Mouse (Mus musculus): ENCODE data around the gene Rassf7. TPM values are rescaled to one million over a fixed set of nuclear protein-coding genes. Genes with fewer than 3 reads are reported as not detected.

Gene Rassf7
- total RNA-seq, 2 experiments from 2014 or later: 0.28 TPM; not detected in 1

GRCm38 (mm10) chr7:141218557-141219133, 3.0 kb downstream of the Rassf7 start:
- no peak for TF ChIP-seq CTCF (IDR thresholded peaks at IDR 0.05)
- no peak overlapping the region for H3K4me3 ChIP-seq
- no peak for DNase-seq
- intact Hi-C loops (cut with DNase I): no loop called here
- no peak overlapping the region for H3K27ac ChIP-seq

DNA sequence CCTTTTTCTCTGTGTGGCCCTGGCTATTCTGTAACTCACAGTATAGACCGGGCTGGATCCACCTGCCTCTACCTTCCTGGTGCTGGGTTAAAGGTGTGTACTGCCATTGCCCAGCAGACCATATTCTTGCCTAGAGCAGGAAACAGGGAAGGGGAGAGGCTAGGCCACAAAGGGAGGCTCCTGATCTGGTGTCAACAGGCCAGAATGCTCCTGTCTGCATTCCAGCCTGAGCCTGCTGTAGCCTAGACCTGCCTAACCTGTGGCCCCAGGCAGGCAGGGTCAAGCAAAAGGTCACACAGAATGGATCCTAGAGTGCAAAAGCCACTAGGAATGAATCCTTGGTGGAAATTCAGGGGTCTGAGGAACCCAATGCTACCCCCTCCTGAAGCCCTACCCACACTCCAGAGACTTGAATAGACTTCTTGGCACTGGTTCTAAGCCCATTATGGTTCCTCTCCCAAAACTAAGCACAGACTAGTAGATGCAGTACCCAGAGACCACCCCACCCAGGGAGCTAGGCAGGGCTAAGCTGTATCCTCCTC, 4.0 kb downstream of the Rassf7 start:
- H3K4me3 ChIP-seq: no peak overlapping the region
- no peak for TF ChIP-seq CTCF (IDR thresholded peaks at IDR 0.05)
- no peak for DNase-seq
- H3K27ac ChIP-seq: no peak overlapping the region
- intact Hi-C loops (cut with DNase I): loop anchor here (10.0 kb wide), 1 partner anchor 225 kb away; the partner anchor contains the start of genes Pidd1 and Rplp2

DNA sequence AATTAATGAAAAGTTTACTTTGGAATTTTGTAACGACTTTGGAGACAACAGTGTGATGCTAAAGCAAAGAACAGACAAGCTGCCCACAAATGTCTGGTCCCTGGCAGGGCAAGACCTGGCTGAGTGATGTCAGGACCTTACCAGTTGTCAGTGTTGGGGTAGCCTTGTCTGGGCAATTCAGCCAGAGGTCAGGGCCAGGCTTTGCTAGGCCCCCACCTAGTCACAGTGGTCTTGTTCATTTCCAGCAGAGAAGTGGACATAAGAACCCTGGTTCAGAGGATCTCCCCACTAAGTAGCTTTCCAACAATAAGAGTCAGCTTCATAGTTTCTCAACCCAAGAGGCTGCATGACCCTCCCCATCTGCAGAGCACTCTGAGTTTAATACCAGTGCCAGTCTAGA, 4.7 kb downstream of the Rassf7 start:
- no peak for TF ChIP-seq CTCF (IDR thresholded peaks at IDR 0.05)
- DNase-seq: no peak
- no peak overlapping the region for H3K4me3 ChIP-seq
- no peak overlapping the region for H3K27ac ChIP-seq
- intact Hi-C loops (cut with DNase I): loop anchor here (10.0 kb wide), 1 partner anchor 224 kb away; the partner anchor contains the start of genes Pidd1 and Rplp2

DNA sequence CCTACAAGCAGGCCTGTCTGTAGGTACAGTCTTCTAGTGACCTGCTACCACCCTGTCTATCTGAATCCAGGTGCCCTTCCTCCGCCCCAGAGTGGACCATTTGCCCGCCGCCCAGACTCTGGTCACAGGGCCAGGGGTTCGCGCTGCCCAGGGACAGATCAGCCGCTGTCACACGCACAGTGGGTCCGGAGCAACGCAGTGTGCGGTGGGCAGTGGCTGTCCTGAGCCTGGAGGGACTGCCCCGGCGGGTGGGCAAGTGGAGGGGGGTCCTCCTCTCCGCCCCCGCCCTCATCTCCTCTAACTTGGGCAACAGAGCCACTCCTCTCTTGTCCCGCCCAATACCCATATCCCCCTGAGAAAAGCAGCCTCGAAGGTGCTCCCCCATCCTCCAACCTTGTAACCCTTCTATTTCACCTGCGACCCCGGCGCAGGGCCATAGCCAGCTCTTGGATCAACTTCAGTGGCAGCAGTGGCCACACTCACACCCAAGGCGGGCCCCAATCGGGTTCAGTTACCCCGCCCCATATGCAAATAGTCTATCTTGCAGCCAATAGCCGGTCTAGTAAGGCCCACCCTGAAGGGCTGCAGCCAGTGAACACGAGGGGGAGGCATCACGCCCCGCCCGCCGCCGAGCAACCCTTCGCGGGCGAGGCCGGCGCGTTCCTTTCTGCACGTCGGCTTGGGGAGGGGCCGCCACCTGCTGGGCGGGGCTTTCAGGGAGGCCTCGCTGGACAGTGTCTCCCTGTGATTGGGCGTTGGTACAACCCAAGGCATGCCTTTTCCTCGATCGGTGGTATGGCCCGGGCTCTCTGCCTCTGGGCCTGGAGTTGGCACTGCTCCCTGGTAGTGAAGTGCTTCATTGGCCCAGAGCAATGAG, 5.8 kb downstream of the Rassf7 start:
- intact Hi-C loops (cut with DNase I): loop anchor here (2.0 to 10.0 kb wide), 2 partner anchors 141 to 223 kb away; partner anchors contain the start of genes Pidd1 and Rplp2
- DNase-seq: peak; percentile 97
- H3K27ac ChIP-seq: peak overlapping the region; percentile 55
- H3K4me3 ChIP-seq: peak overlapping the region; percentile 67
- peak; percentile 15; the same call in 1 of the 2 replicates for TF ChIP-seq CTCF (IDR thresholded peaks at IDR 0.05)

DNA sequence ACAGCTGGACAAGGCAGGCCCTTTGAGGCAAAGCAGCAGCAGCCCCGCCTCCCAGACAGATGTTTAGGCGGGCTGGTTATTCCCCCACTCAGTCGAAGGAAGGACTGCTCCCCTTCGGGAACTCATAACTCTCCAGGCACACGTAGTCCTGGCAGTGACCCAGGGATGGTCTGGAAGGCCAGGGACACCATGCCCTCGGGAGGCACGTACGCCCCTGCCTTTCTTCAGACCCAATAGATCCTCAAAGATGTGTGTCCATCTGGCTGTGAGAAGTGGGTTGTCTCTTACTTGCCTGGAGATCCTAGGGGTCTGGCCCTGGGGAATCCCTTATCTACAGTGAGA, 6.4 kb downstream of the Rassf7 start:
- H3K27ac ChIP-seq: peak overlapping the region; percentile 46
- TF ChIP-seq CTCF (IDR thresholded peaks at IDR 0.05): no peak
- intact Hi-C loops (cut with DNase I): loop anchor here (2.0 to 10.0 kb wide), 2 partner anchors 141 to 223 kb away; partner anchors contain the start of genes Pidd1 and Rplp2
- H3K4me3 ChIP-seq: peak overlapping the region; percentile 67
- DNase-seq: no peak

GRCm38 (mm10) chr7:141222696-141223215, 7.1 kb downstream of the Rassf7 start:
- peak overlapping the region; percentile 46; the same call in 1 of the 2 replicates for H3K27ac ChIP-seq
- intact Hi-C loops (cut with DNase I): loop anchor here (2.0 to 10.0 kb wide), 2 partner anchors 140 to 222 kb away; partner anchors contain the start of genes Pidd1 and Rplp2
- no peak for DNase-seq
- H3K4me3 ChIP-seq: no peak overlapping the region; the same call in 1 of the 2 replicates
- TF ChIP-seq CTCF (IDR thresholded peaks at IDR 0.05): no peak

- DNase-seq: no peak
- TF ChIP-seq CTCF (IDR thresholded peaks at IDR 0.05): peak; percentile 22; the same call in 1 of the 2 replicates
- no peak overlapping the region for H3K27ac ChIP-seq
- H3K4me3 ChIP-seq: no peak overlapping the region
- intact Hi-C loops (cut with DNase I): loop anchor here (10.0 kb wide), 1 partner anchor 218 kb away; the partner anchor contains the start of genes Pidd1 and Rplp2
Observed at GRCm38 (mm10) chr7:141226535-141226934, 10.9 kb downstream of the Rassf7 start.

DNA sequence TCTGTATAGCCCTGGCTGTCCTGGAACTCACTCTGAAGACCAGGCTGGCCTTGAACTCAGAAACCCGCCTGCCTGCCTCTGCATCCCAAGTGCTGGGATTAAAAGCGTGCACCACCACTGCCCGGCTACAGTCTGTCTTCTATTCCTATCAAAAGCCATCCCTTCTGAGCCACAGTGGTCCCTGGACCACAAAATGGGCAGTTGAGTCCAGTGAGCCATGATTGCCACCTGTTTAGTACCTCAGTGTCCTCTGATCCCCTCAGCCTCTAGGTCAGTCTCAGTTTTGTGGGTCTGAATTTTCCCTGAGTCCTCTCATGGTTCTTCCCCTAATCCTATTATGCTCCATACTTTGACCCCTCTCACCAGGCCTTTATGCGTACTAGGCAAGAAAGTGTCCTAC, 12.1 kb downstream of the Rassf7 start:
- no peak for TF ChIP-seq CTCF (IDR thresholded peaks at IDR 0.05)
- no peak for DNase-seq
- H3K27ac ChIP-seq: peak overlapping the region; percentile 99
- intact Hi-C loops (cut with DNase I): loop anchor here (10.0 kb wide), 1 partner anchor 217 kb away; the partner anchor contains the start of genes Pidd1 and Rplp2
- H3K4me3 ChIP-seq: peak overlapping the region; percentile 75

DNA sequence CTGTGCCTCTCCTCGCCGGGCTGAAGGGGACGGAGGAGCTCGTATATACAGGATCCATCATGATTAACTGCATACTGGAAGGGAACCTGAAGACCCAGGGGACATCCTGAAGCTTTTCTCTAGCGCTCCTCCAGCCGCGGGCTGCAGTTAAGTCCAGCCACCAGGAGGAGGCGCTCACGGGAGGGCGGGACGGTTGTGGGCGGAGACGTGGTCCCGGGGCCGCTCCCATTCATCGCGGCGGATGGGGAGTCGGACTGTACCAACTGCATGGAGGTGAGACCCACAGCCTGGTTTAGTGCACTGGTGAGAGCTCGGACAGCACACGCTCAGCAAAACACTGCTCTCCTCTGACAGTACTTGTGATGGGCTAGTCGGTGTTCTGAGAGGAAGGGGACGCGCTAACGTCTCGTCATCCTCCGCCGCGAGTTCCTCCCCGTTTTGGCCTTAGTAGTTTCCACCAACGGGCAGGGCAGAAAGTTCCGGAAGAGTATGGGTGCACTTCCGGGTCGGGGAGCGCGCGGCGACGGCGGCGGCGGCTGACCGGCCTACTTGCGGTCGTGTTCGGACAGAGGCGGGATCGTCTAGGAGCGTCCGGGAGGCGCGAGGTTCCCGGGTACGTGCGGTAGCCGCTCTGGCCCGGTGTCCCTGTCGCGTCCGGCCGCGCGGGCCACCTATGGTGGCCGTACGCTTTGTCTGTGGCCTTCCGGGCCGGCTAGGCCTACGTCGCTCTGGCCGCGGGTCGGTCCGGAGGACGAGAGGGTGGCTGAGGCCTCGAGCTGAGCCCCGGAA, 12.8 kb downstream of the Rassf7 start, which contains the start of gene Phrf1:
Phrf1 (plus strand) TSS at position 506 of the 789 bp plus-strand sequence.
- intact Hi-C loops (cut with DNase I): loop anchor here (10.0 kb wide), 1 partner anchor 216 kb away; the partner anchor contains the start of genes Pidd1 and Rplp2
- Histone ChIP-seq H3K27ac (peak within 1 kb of the TSS; percentile 99), H3K4me3 (peak within 1 kb of the TSS; percentile 75)
- peak; percentile 94 for DNase-seq
- TF ChIP-seq CTCF (IDR thresholded peaks at IDR 0.05): peak; percentile 100

DNA sequence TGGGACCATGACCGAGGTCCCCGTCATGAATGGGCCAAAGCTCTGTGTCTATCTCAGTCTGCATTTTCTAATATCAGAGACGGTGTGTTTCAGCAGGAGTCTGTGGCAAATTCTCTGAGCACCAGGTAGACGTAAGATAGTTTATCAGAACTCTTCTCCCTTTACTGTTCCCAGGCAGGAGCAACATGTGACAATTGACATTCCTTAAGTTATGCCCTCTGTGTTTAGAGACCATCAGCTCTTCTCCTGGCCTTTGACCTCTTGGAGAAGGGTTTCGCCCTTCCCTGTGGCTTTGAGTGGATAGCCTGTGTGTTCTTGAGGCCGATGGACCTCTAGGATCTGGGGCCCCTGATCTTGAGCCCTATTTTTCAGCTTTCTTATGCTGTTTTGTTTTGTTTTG, 14.0 kb downstream of the Rassf7 start:
- no peak for DNase-seq
- TF ChIP-seq CTCF (IDR thresholded peaks at IDR 0.05): no peak
- H3K4me3 ChIP-seq: peak overlapping the region; percentile 75
- intact Hi-C loops (cut with DNase I): loop anchor here (10.0 kb wide), 1 partner anchor 215 kb away; the partner anchor contains the start of genes Pidd1 and Rplp2
- H3K27ac ChIP-seq: 0 out of 2 replicates have a peak overlapping the region, but pooled peaks have one; percentile 99

- no peak for TF ChIP-seq CTCF (IDR thresholded peaks at IDR 0.05)
- no peak for DNase-seq
- intact Hi-C loops (cut with DNase I): no loop called here
- peak overlapping the region; percentile 75; the same call in 1 of the 2 replicates for H3K4me3 ChIP-seq
- no peak overlapping the region for H3K27ac ChIP-seq
Observed at GRCm38 (mm10) chr7:141230570-141230969, 14.9 kb downstream of the Rassf7 start.
